Comparison of ENCODE assay signal across 8 mouse cellular contexts in genomic region chr1:88742372-88742771, GRCm38 (mm10). TPM values are rescaled to one million over a fixed set of nuclear protein-coding genes. Genes with fewer than 3 reads are reported as not detected.
DNase-seq lines count a peak whose midpoint lies in the region; ATAC-seq and TF ChIP-seq lines count a peak whose summit lies in the region.

No protein-coding gene starts in this region.

- no peaks in the 10 kb centered on the region for H3K36me3 ChIP-seq in heart, embryonic 11.5 days (ENCODE audit: control insufficient read depth, insufficient read depth, low read length)

- no peak for TF ChIP-seq POLR2A in cortical plate, adult 2 months (IDR thresholded peaks at IDR 0.05; ENCODE audit: extremely low read depth, insufficient read depth, low read length)

- DNase-seq in heart, postnatal 10 days, result peak; percentile 40 to 69
- DNase-seq in 416B (ENCODE audit: low read depth), result peak; percentile 24
- DNase-seq in NIH3T3 (ENCODE audit: low read depth), result peak; percentile 73
- DNase-seq in layer of hippocampus, postnatal 10 days (ENCODE audit: low spot score in 2 of 2), result peak; percentile 57 to 71
- DNase-seq in spleen, postnatal 36 days (ENCODE audit: low spot score in 2 of 2), result no peak

- H3K4me2 ChIP-seq in heart, embryonic 11.5 days, result no peak overlapping the region

- H3K4me1 ChIP-seq in heart, embryonic 11.5 days (ENCODE audit: control insufficient read depth, insufficient read depth, low read length), result no peaks in the 10 kb centered on the region
- no peaks in the 10 kb centered on the region for H3K4me1 ChIP-seq in cortical plate, adult 2 months (ENCODE audit: control insufficient read depth, insufficient read depth, low read length)

- H3K9ac ChIP-seq in heart, embryonic 11.5 days (ENCODE audit: low read depth, low read length), result no peak overlapping the region

- 43% methylated on average over 7 of the region's 7 CpGs for WGBS in heart, embryonic 11.5 days (ENCODE audit: insufficient replicate concordance)

- no peak overlapping the region for H3K4me3 ChIP-seq in heart, embryonic 11.5 days (ENCODE audit: low read depth, low read length)
- no peak overlapping the region for H3K4me3 ChIP-seq in cortical plate, adult 2 months (ENCODE audit: insufficient read depth, low read length)

- no peaks in the 10 kb centered on the region for H3K27me3 ChIP-seq in heart, embryonic 11.5 days (ENCODE audit: control insufficient read depth, insufficient read depth, low read length)

- no peak for ATAC-seq in heart, embryonic 11.5 days (replicated peaks; ENCODE audit: insufficient number of reproducible peaks, low FRiP score, low TSS enrichment)
- ATAC-seq in neutrophil, adult 5-6 weeks (ENCODE audit: extremely low read depth, insufficient number of reproducible peaks, low FRiP score, poor library complexity, severe bottlenecking), result peak; percentile 33

- intact Hi-C loops in heart, postnatal 10 days (cut with DNase I), result loop anchor here (1.0 to 10.0 kb wide), 3 partner anchors 318 to 782 kb away; no protein-coding TSS in a partner anchor

- no peak overlapping the region for H3K27ac ChIP-seq in heart, embryonic 11.5 days (ENCODE audit: low read depth, low read length)
- H3K27ac ChIP-seq in cortical plate, adult 2 months (ENCODE audit: insufficient read depth, low read length), result no peak overlapping the region

- TF ChIP-seq CTCF in cortical plate, adult 2 months (IDR thresholded peaks at IDR 0.05; ENCODE audit: extremely low read depth, insufficient read depth, low read length), result peak; percentile 87

- H3K9me3 ChIP-seq in heart, embryonic 11.5 days (replicated peaks; ENCODE audit: control insufficient read depth, low read length), result no peaks in the 10 kb centered on the region

RNA-seq across cellular contexts. Expression of gene Arl4c, which starts 40.4 kb away (rescaled TPM):
- total RNA-seq in heart, postnatal 10 days (2021), result 10 to 100 TPM; 18.8 to 21.0 TPM
- 3.0 and 4.4 TPM in 2 replicates for polyA plus RNA-seq in heart, embryonic 11.5 days (2014; fragmentation: Nextera tagmentation; extraction: Ambion mirVana)
- polyA plus RNA-seq in cortical plate, adult 2 months (2012; rRNA removed), result 26.5 and 26.6 TPM in 2 replicates
- 10 to 100 TPM; 52.3 to 52.5 TPM for total RNA-seq in layer of hippocampus, postnatal 10 days (2021)
- 57.7 and 64.0 TPM in 2 replicates for total RNA-seq in neutrophil, adult 5-6 weeks (2017)

Comparison
In these comparisons a context has a peak if more than half of its experiments do, and no peak if none do; other contexts are left out.
1. DNase-seq: peak in heart, postnatal 10 days (2 of 2), 416B (single experiment), NIH3T3 (single experiment) and layer of hippocampus, postnatal 10 days (2 of 2); none in spleen, postnatal 36 days (0 of 2).